Mouse (Mus musculus) thymus, adult 2 months (tissue): ENCODE results near the gene Arhgap20. TPM values are rescaled to one million over a fixed set of nuclear protein-coding genes. Genes with fewer than 3 reads are reported as not detected.

Experiments used
- DNase-seq: peaks from one replicate; pipeline ENCODE4 v3.0.0; 2021
- H3K27ac ChIP-seq: fragments of 200-500 bp; 2 replicates; pipeline ENCODE4 v1.5.1; 2012; ENCODE audit warnings: low read length, control low read depth; ENCODE audit not compliant: control insufficient read depth, insufficient read depth
- H3K27me3 ChIP-seq: fragments of 200-500 bp; 2 replicates; pipeline ENCODE4 v1.6.1; 2012; ENCODE audit warnings: mild to moderate bottlenecking, low read length, moderate library complexity, mixed read lengths; ENCODE audit not compliant: control insufficient read depth, insufficient read depth
- H3K36me3 ChIP-seq: fragments of 200-500 bp; 2 replicates; pipeline ENCODE4 v1.6.1; 2012; ENCODE audit warnings: mild to moderate bottlenecking, low read length, moderate library complexity; ENCODE audit not compliant: control insufficient read depth, insufficient read depth
- H3K4me1 ChIP-seq: fragments of 200-500 bp; replicated peaks from 2 replicates; pipeline ENCODE4 v1.6.1; 2012; ENCODE audit warnings: low read length; ENCODE audit not compliant: control insufficient read depth, insufficient read depth
- H3K4me3 ChIP-seq: fragments of 200-500 bp; 2 replicates; pipeline ENCODE4 v1.5.1; 2012; ENCODE audit warnings: mild to moderate bottlenecking, low read length, control low read depth, moderate library complexity; ENCODE audit not compliant: control insufficient read depth, insufficient read depth
- CTCF ChIP-seq: fragments of 200-500 bp; IDR thresholded peaks from 2 replicates; pipeline ENCODE4 v1.5.1; 2012; ENCODE audit warnings: mild to moderate bottlenecking, control low read depth, low read length, moderate library complexity, borderline replicate concordance; ENCODE audit not compliant: control insufficient read depth, poor library complexity, insufficient read depth; ENCODE audit errors: extremely low read depth
- POLR2A ChIP-seq: fragments of 200-500 bp; IDR thresholded peaks from 2 replicates; pipeline ENCODE4 v1.6.1; 2012; ENCODE audit warnings: mild to moderate bottlenecking, low read length, control low read depth, moderate library complexity; ENCODE audit not compliant: control insufficient read depth, poor library complexity, insufficient read depth; ENCODE audit errors: extremely low read depth
- WGBS: fragments of 180-500 bp; shearing (Covaris S2); methylation state at CpG from one replicate; pipeline ENCODE4 v1.1.7; 2018; 5-methylcytosine and 5-hydroxymethylcytosine counted together
- polyA plus RNA-seq: library from polyadenylated mRNA; depleted of rRNA; stranded (reverse); fragments of >200 nt; gene quantifications from 2 replicates; pipeline ENCODE4 v1.2.3, GENCODE M21; 2012

Gene Arhgap20
- polyA plus RNA-seq, 1 experiment = 1.2 TPM

DNA sequence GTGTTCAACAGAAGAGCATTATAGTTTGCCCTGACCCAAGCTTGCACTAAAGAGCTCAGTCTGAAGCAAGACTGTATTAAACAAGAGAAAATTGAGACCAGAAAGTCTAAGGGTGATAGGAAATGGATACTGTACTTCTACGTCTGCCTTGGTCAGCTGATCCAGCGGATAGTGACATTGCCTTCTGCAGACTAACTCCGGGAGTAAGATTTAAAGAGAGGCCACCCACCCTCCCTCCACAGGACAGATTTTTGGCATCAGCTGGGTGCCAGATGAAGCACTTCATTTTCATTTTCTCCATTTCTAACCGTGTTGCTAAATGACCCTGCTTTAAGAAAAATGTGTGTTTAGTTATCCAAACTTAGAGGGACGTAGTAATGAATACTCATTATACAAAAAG is 67.2 kb downstream of the Arhgap20 start:
- H3K4me1 ChIP-seq = no peaks in the 10 kb centered on the region
- DNase-seq = no peak
- no peaks in the 10 kb centered on the region for H3K27me3 ChIP-seq
- TF ChIP-seq CTCF (no peak), POLR2A (no peak)
- no peaks in the 10 kb centered on the region for H3K36me3 ChIP-seq
- H3K27ac ChIP-seq = no peak overlapping the region
- 88% methylated on average over 5 of the region's 5 CpGs for WGBS
- H3K4me3 ChIP-seq = no peak overlapping the region

DNA sequence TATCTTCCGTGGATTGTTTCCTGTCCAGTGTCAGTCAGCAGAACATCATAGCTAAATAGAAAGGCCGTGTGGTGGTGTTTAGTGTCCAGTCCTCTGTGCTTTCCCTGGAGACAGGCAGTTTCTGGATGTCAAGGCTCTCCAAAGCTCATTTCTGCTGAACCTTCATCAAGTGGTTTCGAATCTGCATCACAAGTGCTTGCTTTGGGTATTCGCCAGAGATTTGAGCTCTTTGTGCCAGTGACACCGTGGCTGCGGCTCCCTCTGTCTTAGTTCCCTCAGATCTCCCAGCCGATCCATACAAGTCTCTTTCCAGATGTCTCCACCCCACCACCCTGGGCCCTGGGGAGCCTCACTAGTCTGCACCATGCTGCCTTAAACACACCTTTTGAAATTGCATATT is 72.6 kb downstream of the Arhgap20 start:
- Histone ChIP-seq H3K4me3 (no peak overlapping the region), H3K36me3 (no peaks in the 10 kb centered on the region), H3K4me1 (peaks cover 6% of the 10 kb centered on the region; the same call in 1 of the 2 replicates), H3K27me3 (no peaks in the 10 kb centered on the region), H3K27ac (no peak overlapping the region)
- 84% methylated on average over 7 of the region's 7 CpGs for WGBS
- no peak for DNase-seq
- TF ChIP-seq POLR2A (no peak), CTCF (no peak)

DNA sequence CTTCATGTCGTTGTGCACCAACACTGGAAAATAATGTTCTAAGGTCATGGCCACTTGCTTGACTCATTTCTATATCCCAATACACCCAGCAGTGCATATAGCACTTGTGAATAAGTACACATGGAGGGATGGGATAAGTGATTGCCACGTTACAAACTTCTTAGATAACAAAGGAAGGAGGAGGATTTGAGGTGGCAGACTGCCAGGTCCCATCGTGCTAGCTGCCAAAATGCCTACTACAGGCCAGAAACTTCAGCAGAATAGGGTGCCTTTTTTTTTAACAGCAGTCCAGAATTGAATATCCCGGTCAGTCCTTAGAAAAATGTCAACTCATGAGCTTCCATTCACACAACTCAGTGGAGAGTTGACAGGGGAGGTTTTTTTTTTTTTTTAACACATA is 78.1 kb downstream of the Arhgap20 start:
- Histone ChIP-seq H3K27ac (no peak overlapping the region), H3K4me3 (no peak overlapping the region), H3K27me3 (no peaks in the 10 kb centered on the region), H3K36me3 (no peaks in the 10 kb centered on the region), H3K4me1 (peaks cover 26% of the 10 kb centered on the region)
- WGBS = 67% methylated on average over 4 of the region's 4 CpGs
- TF ChIP-seq POLR2A (no peak), CTCF (no peak)
- DNase-seq = no peak

DNA sequence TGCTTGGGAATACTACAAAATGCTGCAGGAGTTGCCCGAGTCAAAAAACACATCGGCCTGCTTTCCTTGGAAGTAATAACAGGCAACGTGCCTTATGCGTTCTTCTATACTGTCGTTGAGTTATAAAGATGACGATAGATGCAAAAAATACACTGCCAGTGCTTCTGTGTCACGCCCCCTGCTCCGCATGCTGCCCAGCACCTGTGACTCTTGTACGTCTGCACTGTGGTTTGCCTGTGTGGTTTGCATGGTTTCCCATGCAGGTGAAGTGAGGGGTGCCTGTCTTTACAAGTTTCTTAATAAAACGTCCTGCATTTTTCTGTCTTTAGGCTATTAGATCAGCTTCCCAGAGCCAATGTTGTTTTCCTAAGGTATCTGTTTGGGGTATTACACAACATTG is 80.7 kb downstream of the Arhgap20 start:
- Histone ChIP-seq H3K4me3 (no peak overlapping the region), H3K4me1 (peaks cover 32% of the 10 kb centered on the region), H3K27ac (peak overlapping the region; percentile 62), H3K27me3 (no peaks in the 10 kb centered on the region), H3K36me3 (no peaks in the 10 kb centered on the region)
- DNase-seq = peak; percentile 83
- TF ChIP-seq POLR2A (no peak), CTCF (no peak)
- WGBS = 30% methylated on average over 10 of the region's 10 CpGs

DNA sequence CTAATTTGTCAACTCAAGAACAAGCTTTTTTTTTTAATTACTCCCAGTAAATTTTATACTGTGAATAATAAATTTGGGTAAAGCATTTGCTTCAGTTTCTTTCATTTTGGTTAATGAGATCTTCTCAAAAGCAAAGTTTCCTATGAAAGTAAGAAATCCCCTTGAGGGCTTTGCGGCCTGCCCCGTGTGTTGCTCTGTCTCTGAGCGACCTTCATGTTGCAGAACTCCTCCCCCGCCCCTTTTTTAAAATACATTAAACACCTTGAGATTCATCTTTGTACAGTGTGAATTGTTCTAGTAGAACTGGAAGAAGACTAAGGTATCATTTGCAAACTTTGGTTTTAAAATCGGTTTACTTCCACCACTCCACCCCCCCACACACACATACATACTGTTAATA is 88.6 kb downstream of the Arhgap20 start:
- Histone ChIP-seq H3K27ac (no peak overlapping the region), H3K4me1 (peaks cover under 1% of the 10 kb centered on the region), H3K27me3 (no peaks in the 10 kb centered on the region), H3K36me3 (no peaks in the 10 kb centered on the region), H3K4me3 (no peak overlapping the region)
- 91% methylated on average over 5 of the region's 5 CpGs for WGBS
- TF ChIP-seq CTCF (no peak), POLR2A (no peak)
- no peak for DNase-seq

DNA sequence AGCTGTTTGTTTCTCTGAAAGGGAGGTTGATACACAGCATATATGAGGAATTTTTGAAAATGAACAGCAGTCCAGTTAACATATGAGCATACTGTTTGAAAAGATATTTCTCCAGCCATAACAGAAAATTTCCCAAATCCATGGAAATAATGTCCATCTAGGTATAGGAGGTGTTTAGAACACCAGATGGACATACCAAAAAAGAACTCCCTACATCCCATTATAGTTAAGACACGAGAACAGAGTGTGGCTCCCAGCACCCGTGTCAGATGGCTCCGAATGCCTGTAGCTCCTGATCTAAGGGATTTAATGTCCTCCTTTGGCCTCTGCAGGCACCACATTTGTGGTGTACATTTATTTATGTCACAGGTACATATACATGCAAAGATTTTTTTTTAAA is 99.1 kb downstream of the Arhgap20 start:
- Histone ChIP-seq H3K4me1 (peaks cover 32% of the 10 kb centered on the region), H3K27me3 (no peaks in the 10 kb centered on the region), H3K27ac (no peak overlapping the region), H3K4me3 (no peak overlapping the region), H3K36me3 (no peaks in the 10 kb centered on the region)
- no peak for TF ChIP-seq POLR2A
- TF ChIP-seq CTCF = no peak
- over 99% methylated on average over 3 of the region's 3 CpGs for WGBS
- no peak for DNase-seq

DNA sequence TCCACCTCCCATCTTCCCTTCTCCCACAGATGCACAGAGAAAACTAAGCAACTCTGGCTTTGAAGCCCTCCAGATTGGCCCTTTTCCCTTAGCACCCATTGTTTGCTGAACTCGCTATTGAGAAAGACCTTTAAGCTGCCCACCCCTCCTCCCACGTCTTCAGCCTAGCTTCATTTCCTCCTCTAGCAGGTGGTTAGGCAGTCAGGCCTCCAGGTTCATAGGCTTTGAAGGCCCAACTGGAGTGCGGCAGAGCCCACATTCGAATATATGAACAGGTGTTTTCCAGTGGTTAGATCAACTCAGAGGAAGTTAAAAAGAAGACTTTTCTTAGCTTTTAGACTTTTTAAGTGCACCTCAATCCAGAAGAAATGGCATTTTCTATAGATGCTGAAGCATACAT is 101.5 kb downstream of the Arhgap20 start:
- no peak for TF ChIP-seq CTCF
- TF ChIP-seq POLR2A = no peak
- Histone ChIP-seq H3K4me1 (peaks cover 34% of the 10 kb centered on the region), H3K27ac (peak overlapping the region; percentile 95), H3K36me3 (no peaks in the 10 kb centered on the region), H3K27me3 (no peaks in the 10 kb centered on the region), H3K4me3 (no peak overlapping the region)
- peak; percentile 70 for DNase-seq
- 2% methylated on average over 4 of the region's 4 CpGs for WGBS
